Mouse (Mus musculus) lung, adult 2 months (tissue): ENCODE measurements around the gene Tmem156.

Source experiments
- CTCF ChIP-seq: fragments of 200-500 bp; IDR thresholded peaks from 2 replicates; pipeline ENCODE4 v1.5.1; 2011; ENCODE audit warnings: mild to moderate bottlenecking, low read length, control low read depth; ENCODE audit not compliant: insufficient read depth
- POLR2A ChIP-seq: fragments of 200-500 bp; IDR thresholded peaks from 2 replicates; pipeline ENCODE4 v1.6.1; 2011; ENCODE audit warnings: low read depth, mild to moderate bottlenecking, control low read depth, low read length, borderline replicate concordance; ENCODE audit errors: extremely low read depth

- TF ChIP-seq CTCF = no peak
- no peak for TF ChIP-seq POLR2A
These were observed 36.5 kb upstream of the Tmem156 start for GRCm38 (mm10) chr5:65128481-65128880.
